Mouse (Mus musculus) heart, adult 2 months (tissue): Measurements from ENCODE around the gene Naa16. TPM values are rescaled to one million over a fixed set of nuclear protein-coding genes. Genes with fewer than 3 reads are reported as not detected.
A peak's percentile ranks its signal among the peaks of the same experiment; 100 is the strongest.
"Not testable (repeated sequence)": the region's sequence is repeated elsewhere in the genome, so short reads cannot be mapped to it uniquely, and the experiment has no call there.

Source experiments
- DNase-seq, 2 experiments: peaks; one replicate each; pipeline ENCODE4 v3.0.0; 2021
- H3K27ac ChIP-seq: fragments of 200-600 bp; 2 replicates; pipeline ENCODE4 v1.8.1; 2022
- H3K27me3 ChIP-seq: fragments of 200-500 bp; 2 replicates; pipeline ENCODE4 v1.6.1; 2012; ENCODE audit warnings: mild to moderate bottlenecking, low read length, inconsistent platforms, mixed read lengths; ENCODE audit not compliant: control insufficient read depth, insufficient read depth
- H3K36me3 ChIP-seq: fragments of 200-500 bp; 2 replicates; pipeline ENCODE4 v1.6.1; 2012; ENCODE audit warnings: low read length, inconsistent platforms; ENCODE audit not compliant: control insufficient read depth, insufficient read depth
- H3K4me1 ChIP-seq: fragments of 200-500 bp; 2 replicates; pipeline ENCODE4 v1.6.1; 2011; ENCODE audit warnings: low read length; ENCODE audit not compliant: control insufficient read depth, insufficient read depth
- H3K4me3 ChIP-seq: fragments of 200-600 bp; 2 replicates; pipeline ENCODE4 v1.8.1; 2022
- H3K79me2 ChIP-seq: fragments of 200-500 bp; replicated peaks from 2 replicates; pipeline ENCODE4 v1.6.1; 2012; ENCODE audit warnings: mild to moderate bottlenecking, inconsistent platforms, low read length, moderate library complexity, mixed read lengths; ENCODE audit not compliant: control insufficient read depth, insufficient read depth
- H3K9ac ChIP-seq: fragments of 200-500 bp; 2 replicates; pipeline ENCODE4 v1.6.1; 2012; ENCODE audit warnings: low read depth, mild to moderate bottlenecking, control low read depth, inconsistent platforms, low read length, mixed read lengths
- CTCF ChIP-seq: fragments of 200-600 bp; IDR thresholded peaks from 2 replicates; pipeline ENCODE4 v1.8.1; 2022; ENCODE audit warnings: antibody characterized with exemption, mild to moderate bottlenecking, moderate library complexity
- EP300 ChIP-seq: fragments of 200-500 bp; IDR thresholded peaks from 2 replicates; pipeline ENCODE4 v1.6.1; 2011; ENCODE audit warnings: low read depth, low read length, control low read depth; ENCODE audit not compliant: insufficient read depth
- POLR2A ChIP-seq: fragments of 200-500 bp; IDR thresholded peaks from 2 replicates; pipeline ENCODE4 v1.6.1; 2011; ENCODE audit warnings: mild to moderate bottlenecking, low read depth, low read length, control low read depth; ENCODE audit not compliant: insufficient read depth
- WGBS: fragments of 180-500 bp; shearing (Covaris S2); methylation state at CpG from one replicate; pipeline ENCODE4 v1.1.7; 2018; 5-methylcytosine and 5-hydroxymethylcytosine counted together
- intact Hi-C: fragments of 180-260 bp; cut with DNase I; formaldehyde crosslinking; loops from one replicate; pipeline ENCODE4 v1.15.1; 2025
- long read RNA-seq: library from polyadenylated mRNA; stranded (forward); transcript quantifications from one replicate; pipeline ENCODE4 v2.0.0, GENCODE M21; 2021
- polyA plus RNA-seq: library from polyadenylated mRNA; depleted of rRNA; stranded (reverse); fragments of >200 nt; gene quantifications from 2 replicates; pipeline ENCODE4 v1.2.3, GENCODE M21; 2012; rRNA removed
- total RNA-seq, 2 experiments: library from RNA; stranded (reverse); gene quantifications; 2 replicates each; pipeline ENCODE4 v1.2.3; 2021

Naa16 gene
- total RNA-seq (1 to 10 TPM; 7.9 to 9.7 TPM), polyA plus RNA-seq (1.8 and 3.5 TPM in 2 replicates)
- long read RNA-seq, partial matches to known transcripts: 3 of 6 reads
- long read RNA-seq, other reads (novel, unspliced or antisense): 3 of 6 reads

- Histone ChIP-seq H3K36me3 (peaks cover 10% of the 10 kb centered on the region), H3K27me3 (no peaks in the 10 kb centered on the region), H3K4me3 (peak within 1 kb of the TSS; percentile 95), H3K4me1 (peaks cover 4% of the 10 kb centered on the region), H3K79me2 (no peaks in the 10 kb centered on the region), H3K9ac (peak within 1 kb of the TSS; percentile 84), H3K27ac (peak within 1 kb of the TSS; percentile 96)
- intact Hi-C loops: loop anchor here (10.0 kb wide), 1 partner anchor 194 kb away; the partner anchor contains the start of gene Sugt1
- WGBS: under 1% methylated on average over 71 of the region's 71 CpGs
- DNase-seq: peak; percentile 97 to 98
- TF ChIP-seq EP300 (0 out of 2 replicates have a peak, but pooled peaks have one; percentile 43), POLR2A (peak; percentile 97), CTCF (peak; percentile 71)
Observed at GRCm38 (mm10) chr14:79390265-79390926, at the start of gene Naa16. TSS of gene Naa16 (minus strand) at chr14:79390778.

GRCm38 (mm10) chr14:79434068-79434467 lies 43.5 kb upstream of the Naa16 start:
- no peaks in the 10 kb centered on the region for H3K79me2 ChIP-seq
- no peak overlapping the region for H3K27ac ChIP-seq
- H3K9ac ChIP-seq: no peak overlapping the region
- no peaks in the 10 kb centered on the region for H3K36me3 ChIP-seq
- no peaks in the 10 kb centered on the region for H3K4me1 ChIP-seq
- no peak overlapping the region for H3K4me3 ChIP-seq
- no peaks in the 10 kb centered on the region for H3K27me3 ChIP-seq
- TF ChIP-seq CTCF (no peak), POLR2A (no peak), EP300 (no peak)
- 90% methylated on average over 1 of the region's 1 CpGs for WGBS
- no peak for DNase-seq
- intact Hi-C loops: no loop called here

GRCm38 (mm10) chr14:79426730-79427365 lies 36.3 kb upstream of the Naa16 start:
- peak; percentile 11 to 22 for DNase-seq
- WGBS: 49% methylated on average over 3 of the region's 59 CpGs
- H3K27me3 ChIP-seq, H3K4me1 ChIP-seq, H3K36me3 ChIP-seq, intact Hi-C loops, H3K79me2 ChIP-seq: not testable (repeated sequence)
- Histone ChIP-seq H3K4me3 (peak overlapping the region; percentile 46; the same call in 1 of the 2 replicates), H3K27ac (peak overlapping the region; percentile 77), H3K9ac (peak overlapping the region; percentile 69)

GRCm38 (mm10) chr14:79425979-79426729 lies 35.6 kb upstream of the Naa16 start, which contains the start of gene Kbtbd7:
TSS of gene Kbtbd7 (plus strand) at chr14:79426511.
- peak within 1 kb of the TSS; percentile 69 for H3K9ac ChIP-seq
- intact Hi-C loops: loop anchor here (2.0 kb wide), 1 partner anchor 27 kb away; no protein-coding TSS in a partner anchor
- under 1% methylated on average over 41 of the region's 44 CpGs for WGBS

GRCm38 (mm10) chr14:79420083-79420685 lies 29.6 kb upstream of the Naa16 start:
- H3K79me2 ChIP-seq: no peaks in the 10 kb centered on the region
- no peak for DNase-seq
- no peaks in the 10 kb centered on the region for H3K36me3 ChIP-seq
- intact Hi-C loops: loop anchor here (5.0 kb wide), 1 partner anchor 37 kb away; no protein-coding TSS in a partner anchor
- H3K9ac ChIP-seq: no peak overlapping the region
- H3K27me3 ChIP-seq: no peaks in the 10 kb centered on the region
- H3K27ac ChIP-seq: no peak overlapping the region
- 82% methylated on average over 20 of the region's 20 CpGs for WGBS
- TF ChIP-seq CTCF (no peak), POLR2A (no peak), EP300 (no peak)
- H3K4me1 ChIP-seq: no peaks in the 10 kb centered on the region
- no peak overlapping the region for H3K4me3 ChIP-seq

More at GRCm38 (mm10) chr14:79425979-79426729, 35.6 kb upstream of the Naa16 start, which contains the start of gene Kbtbd7:
- H3K79me2 ChIP-seq: no peaks in the 10 kb centered on the region
- peak within 1 kb of the TSS; percentile 77 for H3K27ac ChIP-seq
- peaks cover 7% of the 10 kb centered on the region for H3K36me3 ChIP-seq
- H3K4me1 ChIP-seq: peaks cover 6% of the 10 kb centered on the region
- TF ChIP-seq POLR2A (peak; percentile 88), CTCF (no peak), EP300 (peak; percentile 88)
- peak; percentile 93 to 97 for DNase-seq
- no peaks in the 10 kb centered on the region for H3K27me3 ChIP-seq
- H3K4me3 ChIP-seq: peak within 1 kb of the TSS; percentile 46; the same call in 1 of the 2 replicates
